Mouse (Mus musculus): ENCODE data around the gene Selenoo.
A peak's percentile ranks its signal among the peaks of the same experiment; 100 is the strongest.

Gene Selenoo

GRCm38 (mm10) chr15:89126622-89127021, 37.7 kb downstream of the Selenoo start:
- no peak for DNase-seq (ENCODE audit: low spot score)

DNA sequence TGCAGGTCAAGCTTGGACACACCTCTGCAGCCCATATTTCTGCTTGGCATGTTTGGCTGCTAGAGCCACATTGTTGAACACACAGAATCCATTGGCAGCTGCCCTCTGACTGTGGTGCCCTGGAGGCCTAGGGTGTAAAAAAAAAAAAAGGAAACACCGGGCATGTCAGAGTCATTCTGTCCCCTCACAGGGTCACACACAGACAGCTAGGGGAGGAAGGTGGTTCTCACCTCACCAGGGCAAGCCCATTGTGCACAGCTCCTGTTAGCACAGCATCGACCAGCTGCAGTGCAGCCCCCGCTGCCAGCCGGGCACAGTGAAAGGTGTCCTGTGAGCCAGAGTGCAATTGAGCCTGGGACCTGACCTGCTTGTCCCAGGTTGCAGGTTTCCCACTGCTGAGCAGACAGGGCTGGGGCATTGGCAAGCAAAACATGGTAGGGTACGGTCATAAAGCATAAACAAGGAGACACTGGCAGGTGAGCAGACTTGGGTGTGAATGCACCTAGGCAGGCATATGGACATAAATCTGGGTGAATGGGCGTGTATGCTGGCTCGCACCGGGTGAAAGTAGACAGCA, 38.6 kb downstream of the Selenoo start:
- no peak for DNase-seq (ENCODE audit: low spot score)

DNA sequence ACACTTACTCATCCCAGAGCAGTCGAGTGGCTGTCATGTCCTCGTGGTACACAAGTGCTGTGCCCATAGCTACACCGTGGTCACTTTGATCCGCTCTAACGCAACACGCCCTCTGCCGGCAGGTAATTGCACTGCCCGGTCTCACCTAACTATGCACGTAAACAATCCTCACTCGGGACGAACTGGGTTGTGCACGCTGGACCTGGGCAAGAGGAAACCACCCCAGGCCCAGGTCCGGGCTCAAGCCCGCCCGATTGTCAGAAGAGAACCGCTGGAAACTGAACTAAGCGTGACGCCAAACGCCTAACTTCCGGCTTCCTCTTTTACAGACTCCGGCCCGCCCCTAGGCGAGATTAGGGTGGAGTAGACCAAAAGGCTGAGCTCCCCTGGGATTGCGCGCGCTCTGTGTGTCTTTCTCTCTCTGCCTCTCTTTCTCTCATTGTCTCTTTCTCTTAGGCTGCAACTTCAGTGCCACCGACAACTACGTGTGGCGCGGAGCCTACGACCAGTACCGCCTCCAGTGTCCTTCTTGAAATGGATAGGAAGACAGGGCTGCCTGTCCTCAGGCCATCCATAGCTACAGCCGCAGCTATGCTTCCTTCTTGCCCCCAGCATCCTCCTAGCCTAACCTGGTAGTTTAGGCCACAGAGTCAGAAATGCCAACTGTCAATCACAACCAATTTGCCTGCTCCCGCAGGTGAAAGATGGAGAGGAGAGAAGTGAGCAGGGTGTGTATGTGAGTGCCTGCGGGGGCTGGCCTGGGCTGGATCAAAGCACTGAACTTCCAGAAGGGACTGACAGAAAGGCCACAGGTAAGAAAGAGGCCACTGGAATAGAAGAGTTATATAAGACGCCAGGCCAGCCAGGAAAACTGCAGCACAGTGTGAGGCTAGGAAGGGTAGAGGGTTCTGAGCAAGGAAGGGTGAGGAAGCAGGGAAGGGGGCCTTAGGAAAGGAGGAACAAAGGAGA, 39.8 kb downstream of the Selenoo start, which contains the start of gene Hdac10:
Hdac10 (minus strand) TSS at position 319 of the 969 bp plus-strand sequence.
- peak; percentile 89 for DNase-seq (ENCODE audit: low spot score)

DNA sequence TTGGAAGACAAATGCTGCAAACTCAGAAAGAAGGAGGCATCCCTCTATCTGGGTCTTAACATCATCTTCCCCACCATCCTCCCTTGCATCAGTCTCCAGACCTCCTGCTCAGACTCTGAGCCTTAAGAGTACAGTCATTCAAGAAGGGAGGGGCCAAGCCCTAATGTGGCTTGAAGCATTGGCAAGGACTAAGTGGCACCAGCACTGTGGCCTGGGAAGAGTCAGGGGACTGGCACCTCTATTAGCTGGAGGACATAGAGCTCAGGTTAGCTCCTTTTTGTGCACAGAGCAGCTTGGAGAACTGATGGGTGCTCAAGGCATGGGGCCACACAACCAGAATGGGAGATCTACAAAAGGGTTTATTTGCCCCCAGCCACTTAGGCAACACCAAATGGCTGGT, 41.4 kb downstream of the Selenoo start:
- no peak for DNase-seq (ENCODE audit: low spot score)

GRCm38 (mm10) chr15:89131316-89131715, 42.4 kb downstream of the Selenoo start:
- no peak for DNase-seq (ENCODE audit: low spot score)

DNA sequence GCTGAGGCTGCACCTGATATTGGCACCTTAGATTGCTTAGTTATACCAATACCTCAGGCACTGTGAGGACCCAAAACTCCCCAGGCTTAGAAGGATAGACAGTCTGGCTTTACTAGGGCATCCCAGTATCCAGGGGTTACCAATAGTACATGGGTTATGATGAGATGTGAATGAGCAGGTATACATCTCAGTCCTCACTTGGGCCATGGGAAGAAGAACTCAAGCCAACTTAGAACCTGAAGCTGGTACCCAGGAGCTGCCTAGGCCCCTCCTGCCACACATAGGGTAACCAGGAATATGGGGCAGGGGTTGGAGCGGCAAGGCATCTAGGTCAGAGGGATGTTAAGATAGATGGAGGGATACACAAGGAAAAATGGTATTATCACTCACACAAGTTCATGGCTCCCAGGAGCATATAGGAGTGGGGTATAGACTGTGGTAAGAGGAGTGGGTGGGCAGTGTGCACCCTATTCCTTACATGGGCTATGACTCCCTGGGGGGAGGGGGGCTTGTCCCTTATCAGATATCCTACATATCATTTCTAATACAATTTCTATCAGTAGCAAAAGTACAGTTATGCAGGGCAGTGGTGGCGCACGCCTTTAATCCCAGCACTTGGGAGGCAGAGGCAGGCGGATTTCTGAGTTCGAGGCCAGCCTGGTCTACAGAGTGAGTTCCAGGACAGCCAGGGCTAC, 47.7 kb downstream of the Selenoo start:
- DNase-seq (ENCODE audit: low spot score) = no peak

DNA sequence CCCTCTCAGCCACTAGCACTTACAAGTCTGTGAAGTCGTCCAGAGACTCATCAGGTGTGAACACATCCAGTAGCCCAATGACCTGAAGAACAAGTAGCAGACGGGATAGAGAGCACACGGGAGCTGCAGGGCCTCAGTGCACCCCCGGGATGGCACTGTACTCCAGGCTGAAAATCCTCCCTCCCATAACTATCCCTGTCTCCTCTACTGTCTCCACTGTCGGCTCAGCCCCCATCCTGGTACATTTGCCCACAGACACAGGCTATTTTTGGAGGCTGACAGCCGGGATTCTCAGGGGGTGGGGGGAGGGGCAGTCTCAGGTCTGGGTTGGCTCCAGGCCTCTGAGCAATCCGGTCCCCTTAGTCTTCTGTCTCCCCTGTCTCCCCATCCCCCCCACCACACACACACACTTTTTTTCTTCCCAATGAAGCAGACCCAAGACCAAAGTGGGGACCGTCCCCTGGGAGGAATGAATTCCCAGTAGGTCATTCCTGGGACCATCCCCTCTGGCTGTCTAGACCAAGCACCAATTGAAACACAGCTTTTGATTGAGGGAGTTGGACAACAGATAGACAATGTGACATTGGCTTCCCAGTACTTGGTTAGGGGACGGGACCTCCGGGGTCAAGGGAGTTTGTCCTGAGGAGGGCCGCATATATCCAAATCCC, 48.6 kb downstream of the Selenoo start:
- no peak for DNase-seq (ENCODE audit: low spot score)

GRCm38 (mm10) chr15:89138046-89138405, 49.1 kb downstream of the Selenoo start:
- DNase-seq (ENCODE audit: low spot score) = no peak

DNA sequence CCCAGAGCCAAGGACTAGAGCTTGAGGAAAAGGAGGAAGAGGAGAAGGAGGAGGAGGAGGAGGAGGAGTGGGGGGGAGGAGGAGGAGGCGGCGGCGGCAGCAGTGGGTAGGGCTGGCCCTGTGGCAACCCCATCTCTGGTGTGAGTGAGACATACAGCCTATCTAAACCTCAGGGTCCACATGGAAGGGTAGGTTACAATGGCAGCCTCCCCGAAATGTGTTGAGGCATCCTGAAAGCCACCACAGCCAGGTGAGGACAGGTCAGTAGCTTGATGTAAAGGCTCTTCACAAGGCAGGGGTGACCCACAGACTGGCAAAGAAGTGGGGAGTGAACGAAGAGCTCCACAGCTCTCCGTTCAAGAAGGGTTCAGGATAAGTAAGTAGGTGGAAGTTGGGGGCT, 49.6 kb downstream of the Selenoo start:
- DNase-seq (ENCODE audit: low spot score) = no peak

- peak; percentile 49 for DNase-seq (ENCODE audit: low spot score)
Observed at GRCm38 (mm10) chr15:89140048-89140658, 51.3 kb downstream of the Selenoo start.

- DNase-seq (ENCODE audit: low spot score) = peak; percentile 51
Observed at GRCm38 (mm10) chr15:89140659-89141252, 51.9 kb downstream of the Selenoo start, which contains the start of gene Mapk12. Gene Mapk12, minus strand, starts transcription at chr15:89140703.

DNA sequence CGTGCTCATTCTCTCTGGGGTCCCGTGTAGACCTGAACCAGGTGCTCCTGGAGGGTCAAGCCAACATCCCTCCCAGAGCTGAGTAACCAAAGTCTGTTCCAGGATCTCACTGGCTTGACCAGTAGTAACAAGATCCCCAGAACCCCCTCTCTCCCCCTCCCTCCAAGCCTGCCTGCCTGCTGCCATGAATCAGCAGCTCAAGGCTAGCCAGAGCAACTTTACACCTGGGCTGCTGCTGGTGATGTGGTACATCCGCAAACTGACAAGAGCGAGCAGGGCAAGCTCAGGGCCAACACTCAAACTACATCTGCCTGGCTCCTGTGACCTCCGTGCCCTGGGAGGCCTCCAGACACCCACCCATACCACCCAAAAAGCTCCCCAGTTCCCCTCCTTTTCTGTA, 52.6 kb downstream of the Selenoo start:
- DNase-seq (ENCODE audit: low spot score) = no peak

DNA sequence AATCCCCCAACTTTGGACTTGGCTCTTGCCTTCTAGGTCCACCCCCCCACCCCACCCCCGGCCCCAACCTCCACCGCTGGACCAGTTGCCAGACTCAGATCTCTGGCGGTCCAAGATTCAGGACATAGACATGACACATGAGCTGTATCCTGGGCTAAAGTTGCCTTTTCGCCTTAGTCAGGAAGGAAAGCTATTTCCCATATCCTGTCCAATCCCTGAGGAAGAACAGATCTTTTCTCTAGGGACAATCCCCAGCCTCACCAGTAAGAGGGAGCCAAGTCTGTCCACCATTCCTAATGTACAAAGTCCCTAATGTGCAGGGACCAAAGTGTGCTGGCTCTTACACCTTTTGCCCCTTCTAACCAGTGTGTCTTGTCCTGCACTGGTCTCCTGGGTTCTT, 53.0 kb downstream of the Selenoo start:
- no peak for DNase-seq (ENCODE audit: low spot score)

- DNase-seq (ENCODE audit: low spot score) = no peak
Observed at GRCm38 (mm10) chr15:89143134-89143533, 54.2 kb downstream of the Selenoo start.

- DNase-seq (ENCODE audit: low spot score) = no peak
Observed at GRCm38 (mm10) chr15:89144965-89145364, 56.1 kb downstream of the Selenoo start.

- DNase-seq (ENCODE audit: low spot score) = no peak
Observed at GRCm38 (mm10) chr15:89145813-89146350, 57.0 kb downstream of the Selenoo start.

- peak; percentile 46 for DNase-seq (ENCODE audit: low spot score)
Observed at GRCm38 (mm10) chr15:89146537-89146936, 57.7 kb downstream of the Selenoo start.

- no peak for DNase-seq (ENCODE audit: low spot score)
Observed at GRCm38 (mm10) chr15:89147024-89147423, 58.1 kb downstream of the Selenoo start.

DNA sequence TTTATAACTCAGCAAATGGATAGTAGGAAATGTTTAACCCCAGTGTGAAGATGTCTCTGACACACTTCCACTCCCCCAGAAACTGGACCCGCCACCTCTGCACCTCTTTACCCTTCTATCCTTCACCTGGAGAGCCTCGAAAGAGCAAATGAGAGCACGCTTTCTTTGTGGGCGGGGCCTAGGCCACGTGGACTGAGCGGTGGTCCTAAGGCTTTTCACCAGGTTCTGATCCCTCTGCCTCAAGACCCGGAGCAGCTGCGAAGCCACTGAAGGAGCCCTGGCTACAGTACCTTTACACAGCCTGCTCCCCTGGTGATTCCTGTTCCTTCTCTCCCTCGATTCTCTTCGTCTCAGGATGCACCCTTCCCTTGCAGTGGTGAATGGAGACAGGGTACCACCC, 58.6 kb downstream of the Selenoo start:
- no peak for DNase-seq (ENCODE audit: low spot score)

GRCm38 (mm10) chr15:89147895-89148294, 59.0 kb downstream of the Selenoo start:
- peak; percentile 37 for DNase-seq (ENCODE audit: low spot score)

Data from retina, embryonic 14.5 days (tissue).